In genomic region chr7:144964316-144964715, GRCm38 (mm10) we compare ENCODE assay signal across 23 mouse cellular contexts. TPM values are rescaled to one million over a fixed set of nuclear protein-coding genes. Genes with fewer than 3 reads are reported as not detected.
DNase-seq lines count a peak whose midpoint lies in the region; ATAC-seq and TF ChIP-seq lines count a peak whose summit lies in the region.
"Had no signal": no experiment of that assay in that cellular context is flagged by ENCODE, and none has a peak within 500 bp of the region (broad histone marks: within the 10 kb centered on the region; RNA-seq: fewer than 3 reads in every experiment).

No protein-coding gene starts in this region.

- no peak overlapping the region for H3K4me3 ChIP-seq in lung, postnatal 0 days (ENCODE audit: low read depth, low read length)
- H3K4me3 ChIP-seq in macrophage (ENCODE audit: inconsistent target): no peak overlapping the region
- no peak overlapping the region for H3K4me3 ChIP-seq in stomach, postnatal 0 days (ENCODE audit: low read depth, low read length)
- H3K4me3 ChIP-seq: embryonic facial prominence, embryonic 12.5 days; embryonic facial prominence, embryonic 15.5 days; erythroblast, embryonic 14.5 days; forebrain, embryonic 10.5 days; forebrain, embryonic 13.5 days; hindbrain, embryonic 12.5 days; hindbrain, embryonic 15.5 days had no signal

- no peak overlapping the region for H3K9ac ChIP-seq in lung, postnatal 0 days (replicated peaks; ENCODE audit: low read depth)
- no peak overlapping the region for H3K9ac ChIP-seq in stomach, postnatal 0 days (ENCODE audit: low read length)
- H3K9ac ChIP-seq: embryonic facial prominence, embryonic 12.5 days; embryonic facial prominence, embryonic 15.5 days; forebrain, embryonic 13.5 days; hindbrain, embryonic 12.5 days; hindbrain, embryonic 15.5 days had no signal

- no peaks in the 10 kb centered on the region for H3K9me3 ChIP-seq in lung, postnatal 0 days (ENCODE audit: low read length)
- no peaks in the 10 kb centered on the region for H3K9me3 ChIP-seq in stomach, postnatal 0 days (ENCODE audit: control insufficient read depth, low read length)
- H3K9me3 ChIP-seq: embryonic facial prominence, embryonic 12.5 days; embryonic facial prominence, embryonic 15.5 days; forebrain, embryonic 10.5 days; forebrain, embryonic 13.5 days; hindbrain, embryonic 12.5 days; hindbrain, embryonic 15.5 days had no signal

- H3K27ac ChIP-seq in lung, postnatal 0 days (ENCODE audit: low read length): peak overlapping the region; percentile 20; the same call in 1 of the 2 replicates
- H3K27ac ChIP-seq in macrophage: peak overlapping the region; percentile 33
- H3K27ac ChIP-seq in stomach, postnatal 0 days (replicated peaks): no peak overlapping the region
- H3K27ac ChIP-seq: embryonic facial prominence, embryonic 12.5 days; embryonic facial prominence, embryonic 15.5 days; forebrain, embryonic 10.5 days; forebrain, embryonic 13.5 days; hindbrain, embryonic 12.5 days; hindbrain, embryonic 15.5 days had no signal

- WGBS in lung, postnatal 0 days: 76% methylated on average over 4 of the region's 4 CpGs
- WGBS in macrophage (ENCODE audit: missing documents): 74% methylated on average over 4 of the region's 4 CpGs
- WGBS in stomach, postnatal 0 days: 71% methylated on average over 4 of the region's 4 CpGs

- H3K4me1 ChIP-seq in lung, postnatal 0 days (ENCODE audit: insufficient read depth, low read depth, low read length): no peaks in the 10 kb centered on the region; the same call in 1 of the 2 replicates
- no peaks in the 10 kb centered on the region for H3K4me1 ChIP-seq in stomach, postnatal 0 days (replicated peaks; ENCODE audit: control insufficient read depth, insufficient read depth)
- H3K4me1 ChIP-seq: embryonic facial prominence, embryonic 12.5 days; embryonic facial prominence, embryonic 15.5 days; forebrain, embryonic 13.5 days; hindbrain, embryonic 12.5 days; hindbrain, embryonic 15.5 days had no signal

- no peaks in the 10 kb centered on the region for H3K36me3 ChIP-seq in lung, postnatal 0 days (ENCODE audit: insufficient read depth, low read length)
- H3K36me3 ChIP-seq in macrophage (ENCODE audit: inconsistent target): no peaks in the 10 kb centered on the region
- no peaks in the 10 kb centered on the region for H3K36me3 ChIP-seq in stomach, postnatal 0 days (ENCODE audit: control insufficient read depth, insufficient read depth, low read length)
- H3K36me3 ChIP-seq: embryonic facial prominence, embryonic 12.5 days; embryonic facial prominence, embryonic 15.5 days; forebrain, embryonic 10.5 days; hindbrain, embryonic 12.5 days; hindbrain, embryonic 15.5 days had no signal

- no peak for DNase-seq in lung, postnatal 0 days (ENCODE audit: low spot score)
- DNase-seq in lung, postnatal 25 days (ENCODE audit: low spot score): no peak
- peak; percentile 48 for DNase-seq in stomach, postnatal 0 days (ENCODE audit: low spot score)
- DNase-seq in embryo, embryonic 11 days: no peak
- DNase-seq: cerebellum, adult 11 months; cerebellum, adult 2 months; cerebellum, adult 9-11 months; cerebellum, postnatal 36 days; gastrocnemius, postnatal 10 days; gastrocnemius, postnatal 36 days; heart, adult 11 months had no signal

- no peak for TF ChIP-seq EP300 in lung, postnatal 0 days (IDR thresholded peaks at IDR 0.05)
- no peak for TF ChIP-seq EP300 in stomach, postnatal 0 days (optimal IDR thresholded peaks at IDR 0.05)

- ATAC-seq in lung, postnatal 0 days: no peak
- ATAC-seq in stomach, postnatal 0 days (ENCODE audit: low FRiP score, low TSS enrichment): peak; percentile 45; the same call in 1 of the 2 replicates
- no peak for ATAC-seq in erythroid progenitor cell, adult 5-6 weeks (replicated peaks; ENCODE audit: low FRiP score, poor library complexity, severe bottlenecking)
- ATAC-seq: CD4-positive, CD25-positive, alpha-beta regulatory T cell, adult 4 months; forebrain, embryonic 13.5 days; forebrain, embryonic 16.5 days had no signal

- no peaks in the 10 kb centered on the region for H3K79me2 ChIP-seq in macrophage (ENCODE audit: inconsistent target)

- no peak for TF ChIP-seq CTCF in lung, postnatal 0 days (IDR thresholded peaks at IDR 0.05)
- no peak for TF ChIP-seq CTCF in stomach, postnatal 0 days (IDR thresholded peaks at IDR 0.05; ENCODE audit: low read depth)

- no peak overlapping the region for H3K4me2 ChIP-seq in lung, postnatal 0 days (replicated peaks; ENCODE audit: low read depth, low read length)
- H3K4me2 ChIP-seq in stomach, postnatal 0 days (replicated peaks; ENCODE audit: low read depth): no peak overlapping the region
- H3K4me2 ChIP-seq: embryonic facial prominence, embryonic 12.5 days; embryonic facial prominence, embryonic 15.5 days; forebrain, embryonic 13.5 days; heart, embryonic 11.5 days; hindbrain, embryonic 12.5 days; hindbrain, embryonic 15.5 days had no signal

- H3K27me3 ChIP-seq in lung, postnatal 0 days (replicated peaks; ENCODE audit: insufficient read depth, low read length): no peaks in the 10 kb centered on the region
- H3K27me3 ChIP-seq in stomach, postnatal 0 days (ENCODE audit: control insufficient read depth, insufficient read depth, low read length): no peaks in the 10 kb centered on the region
- H3K27me3 ChIP-seq: embryonic facial prominence, embryonic 12.5 days; embryonic facial prominence, embryonic 15.5 days; forebrain, embryonic 13.5 days; hindbrain, embryonic 12.5 days; hindbrain, embryonic 15.5 days had no signal

RNA-seq across cellular contexts. Expression of gene Ccnd1, which starts 24.6 kb away (rescaled TPM):
- polyA plus RNA-seq in lung, postnatal 0 days (2015; fragmentation: Nextera tagmentation; extraction: Ambion mirVana): 68.4 and 75.5 TPM in 2 replicates
- total RNA-seq in macrophage (2018; cell fraction: chromatin; rRNA removed): 10 to 100 TPM in 9 of 26 experiments, 1 to 10 TPM in 17; 1.3 to 29.5 (median 7.4) TPM
- total RNA-seq in macrophage (2018; cell fraction: cytosol; rRNA removed): 10 to 100 TPM; 24.9 to 56.2 (median 42.8) TPM
- total RNA-seq in macrophage (2018; cell fraction: nucleus; rRNA removed): 100 to 1,000 TPM in 2 of 26 experiments, 10 to 100 TPM in 18, 1 to 10 TPM in 6; 7.7 to 243 (median 23.2) TPM
- 17.6 to 482 TPM (median 57.2 TPM) in 3 replicates for polyA plus RNA-seq in macrophage (2018)
- 38.7 and 38.9 TPM in 2 replicates for polyA plus RNA-seq in stomach, postnatal 0 days (2015; fragmentation: Nextera tagmentation; extraction: Ambion mirVana)
- total RNA-seq in erythroid progenitor cell, adult 5-6 weeks (2015; ENCODE audit: low replicate concordance): 1.4 and 1.7 TPM in 2 replicates
- 1.3 and 1.7 TPM in 2 replicates for total RNA-seq in erythroid progenitor cell, adult 5-6 weeks (2017; ENCODE audit: low replicate concordance)

RNA-seq across cellular contexts. Expression of gene LTO1, which starts 49.4 kb away (rescaled TPM):
- 20.3 and 23.3 TPM in 2 replicates for polyA plus RNA-seq in lung, postnatal 0 days (2015; fragmentation: Nextera tagmentation; extraction: Ambion mirVana)
- total RNA-seq in macrophage (2018; cell fraction: chromatin; rRNA removed): 100 to 1,000 TPM in 6 of 26 experiments, 10 to 100 TPM in 20; 28.8 to 118 (median 75.9) TPM
- total RNA-seq in macrophage (2018; cell fraction: cytosol; rRNA removed): 10 to 100 TPM; 12.2 to 33.4 (median 25.6) TPM
- 10 to 100 TPM; 23.5 to 71.9 (median 45.9) TPM for total RNA-seq in macrophage (2018; cell fraction: nucleus; rRNA removed)
- 35.0 to 45.0 TPM (median 40.9 TPM) in 3 replicates for polyA plus RNA-seq in macrophage (2018)
- polyA plus RNA-seq in stomach, postnatal 0 days (2015; fragmentation: Nextera tagmentation; extraction: Ambion mirVana): 17.1 and 17.8 TPM in 2 replicates
- total RNA-seq in erythroid progenitor cell, adult 5-6 weeks (2015; ENCODE audit: low replicate concordance): 5.4 and 10.8 TPM in 2 replicates
- total RNA-seq in erythroid progenitor cell, adult 5-6 weeks (2017; ENCODE audit: low replicate concordance): 27.9 and 85.0 TPM in 2 replicates
